Mouse (Mus musculus) cerebellum, adult 2 months (tissue): Measurements from ENCODE around the gene Ube3c.

Experiments used
- CTCF ChIP-seq: fragments of 200-500 bp; IDR thresholded peaks from 2 replicates; pipeline ENCODE4 v1.5.1; 2011; ENCODE audit warnings: low read depth, mild to moderate bottlenecking, control low read depth, low read length, moderate library complexity, borderline replicate concordance; ENCODE audit not compliant: insufficient read depth
- POLR2A ChIP-seq: fragments of 200-500 bp; IDR thresholded peaks from 2 replicates; pipeline ENCODE4 v1.6.1; 2011; ENCODE audit warnings: low read length, control low read depth, borderline replicate concordance; ENCODE audit not compliant: insufficient read depth

GRCm38 (mm10) chr5:29687671-29688070, 118.6 kb downstream of the Ube3c start:
- TF ChIP-seq CTCF (peak; percentile 49), POLR2A (no peak)
